Mouse (Mus musculus) MEL (cell line): Measurements from ENCODE around the gene Sinhcaf. TPM values are rescaled to one million over a fixed set of nuclear protein-coding genes. Genes with fewer than 3 reads are reported as not detected.
A peak's percentile ranks its signal among the peaks of the same experiment; 100 is the strongest.

Experiments
- DNase-seq: peaks from one replicate; pipeline ENCODE4 v3.0.0; 2011; ENCODE audit warnings: low read depth, low spot score
- H3K27ac ChIP-seq: 2 replicates; pipeline ENCODE4 v1.5.1; 2012; ENCODE audit warnings: low read depth, mild to moderate bottlenecking, control low read depth, low read length, moderate library complexity; ENCODE audit not compliant: control insufficient read depth
- H3K27me3 ChIP-seq, 2 experiments: fragments of 150-350 bp in 1 of 2; sonication (generic) in 1 of 2; 2 replicates each; pipeline ENCODE4 v1.6.1; 2012; ENCODE audit warnings: low read length in 2 of 2, mild to moderate bottlenecking in 2 of 2, improper control_type of control experiment in 1 of 2, moderate library complexity in 1 of 2; ENCODE audit not compliant: insufficient read depth in 2 of 2, control insufficient read depth in 1 of 2
- H3K36me3 ChIP-seq, 2 experiments: 2 replicates each; pipeline ENCODE4 v1.6.1; 2012 to 2014; ENCODE audit warnings: low read length in 2 of 2, improper control_type of control experiment in 1 of 2, inconsistent platforms in 1 of 2, mild to moderate bottlenecking in 1 of 2; ENCODE audit not compliant: insufficient read depth in 2 of 2, control insufficient read depth in 1 of 2
- H3K4me1 ChIP-seq, 2 experiments: fragments of 150-350 bp in 1 of 2; sonication (generic) in 1 of 2; 2 replicates each; pipeline ENCODE4 v1.6.1; 2012; ENCODE audit warnings: low read length in 2 of 2, improper control_type of control experiment in 1 of 2, mild to moderate bottlenecking in 1 of 2; ENCODE audit not compliant: insufficient read depth in 2 of 2, control insufficient read depth in 1 of 2
- H3K4me3 ChIP-seq, 2 experiments: fragments of 150-350 bp in 1 of 2; sonication (generic) in 1 of 2; 2 replicates each; pipeline ENCODE4 v1.5.1; 2012; ENCODE audit warnings: low read depth in 2 of 2, low read length in 2 of 2, mild to moderate bottlenecking in 2 of 2, moderate library complexity in 2 of 2, control low read depth in 1 of 2, improper control_type of control experiment in 1 of 2; ENCODE audit not compliant: control insufficient read depth in 1 of 2, insufficient read depth in 1 of 2
- H3K79me2 ChIP-seq: 2 replicates; pipeline ENCODE4 v1.6.1; 2012; ENCODE audit warnings: mild to moderate bottlenecking, low read length, moderate library complexity; ENCODE audit not compliant: control insufficient read depth, poor library complexity, insufficient read depth
- H3K9ac ChIP-seq: 2 replicates; pipeline ENCODE4 v1.6.1; 2012; ENCODE audit warnings: low read depth, mild to moderate bottlenecking, control low read depth, low read length, moderate library complexity; ENCODE audit not compliant: control insufficient read depth, poor library complexity, severe bottlenecking
- H3K9me3 ChIP-seq: fragments of 150-350 bp; sonication (generic); replicated peaks from 2 replicates; pipeline ENCODE4 v1.6.1; 2012; ENCODE audit warnings: mild to moderate bottlenecking, low read length, improper control_type of control experiment, moderate library complexity; ENCODE audit not compliant: insufficient read depth
- BHLHE40 ChIP-seq: IDR thresholded peaks from 2 replicates; pipeline ENCODE4 v1.6.1; 2012; ENCODE audit warnings: low read depth, mild to moderate bottlenecking, inconsistent platforms, low read length, improper control_type of control experiment, borderline replicate concordance
- CHD1 ChIP-seq: IDR thresholded peaks from 2 replicates; pipeline ENCODE4 v1.6.1; 2012; ENCODE audit warnings: low read depth, mild to moderate bottlenecking, inconsistent platforms, low read length, improper control_type of control experiment
- CHD2 ChIP-seq: IDR thresholded peaks from 2 replicates; pipeline ENCODE4 v1.6.1; 2011; ENCODE audit warnings: low read length, improper control_type of control experiment
- CTCF ChIP-seq, 3 experiments: IDR thresholded peaks in 2 of 3; conservative IDR thresholded peaks in 1 of 3; 2 replicates each; pipeline ENCODE4 v1.5.1; 2011 to 2012; ENCODE audit warnings: low read length in 3 of 3, low read depth in 2 of 3, mild to moderate bottlenecking in 2 of 3, improper control_type of control experiment in 1 of 3, inconsistent platforms in 1 of 3, mixed read lengths in 1 of 3, moderate library complexity in 1 of 3; ENCODE audit not compliant: control insufficient read depth in 1 of 3, insufficient read depth in 1 of 3, poor library complexity in 1 of 3, severe bottlenecking in 1 of 3
- ELF1 ChIP-seq: IDR thresholded peaks from 2 replicates; pipeline ENCODE4 v1.6.1; 2014; ENCODE audit warnings: low read depth, mild to moderate bottlenecking, inconsistent platforms, low read length, improper control_type of control experiment, moderate library complexity
- EP300 ChIP-seq, 2 experiments: IDR thresholded peaks; 2 replicates each; pipeline ENCODE4 v1.6.1; 2011; ENCODE audit warnings: improper control_type of control experiment in 2 of 2, low read length in 2 of 2, low read depth in 1 of 2, mild to moderate bottlenecking in 1 of 2
- GABPA ChIP-seq: IDR thresholded peaks from 2 replicates; pipeline ENCODE4 v1.6.1; 2012; ENCODE audit warnings: low read depth, mild to moderate bottlenecking, inconsistent platforms, low read length, improper control_type of control experiment, moderate library complexity
- GATA1 ChIP-seq: IDR thresholded peaks from 2 replicates; pipeline ENCODE4 v1.6.1; 2011; ENCODE audit warnings: low read depth, low read length, improper control_type of control experiment
- HCFC1 ChIP-seq: IDR thresholded peaks from 2 replicates; pipeline ENCODE4 v1.6.1; 2012; ENCODE audit warnings: low read depth, mild to moderate bottlenecking, inconsistent platforms, low read length, improper control_type of control experiment, moderate library complexity
- MAX ChIP-seq: IDR thresholded peaks from 2 replicates; pipeline ENCODE4 v1.6.1; 2011; ENCODE audit warnings: low read length, improper control_type of control experiment
- MAZ ChIP-seq: IDR thresholded peaks from 2 replicates; pipeline ENCODE4 v1.6.1; 2012; ENCODE audit warnings: low read depth, mild to moderate bottlenecking, inconsistent platforms, low read length, improper control_type of control experiment
- MYB ChIP-seq: IDR thresholded peaks from 2 replicates; pipeline ENCODE4 v1.6.1; 2011; ENCODE audit warnings: mild to moderate bottlenecking, low read depth, low read length, improper control_type of control experiment
- MYC ChIP-seq: IDR thresholded peaks from 2 replicates; pipeline ENCODE4 v1.6.1; 2011; ENCODE audit warnings: low read depth, mild to moderate bottlenecking, low read length, improper control_type of control experiment, moderate library complexity
- NRF1 ChIP-seq: IDR thresholded peaks from 2 replicates; pipeline ENCODE4 v1.6.1; 2014; ENCODE audit warnings: low read depth, mild to moderate bottlenecking, inconsistent platforms, low read length, improper control_type of control experiment, moderate library complexity; ENCODE audit not compliant: poor library complexity, insufficient read depth, severe bottlenecking
- POLR2A ChIP-seq, 2 experiments: IDR thresholded peaks; 2 replicates each; pipeline ENCODE4 v1.6.1; 2011 to 2012; ENCODE audit warnings: low read length in 2 of 2, mild to moderate bottlenecking in 2 of 2, control low read depth in 1 of 2, improper control_type of control experiment in 1 of 2, low read depth in 1 of 2, moderate library complexity in 1 of 2; ENCODE audit not compliant: control insufficient read depth in 1 of 2, insufficient read depth in 1 of 2, poor library complexity in 1 of 2
- POLR2AphosphoS5 ChIP-seq: IDR thresholded peaks from 2 replicates; pipeline ENCODE4 v1.6.1; 2012; ENCODE audit warnings: low read depth, borderline replicate concordance, mild to moderate bottlenecking, inconsistent platforms, low read length, moderate library complexity, mixed read lengths
- RAD21 ChIP-seq: IDR thresholded peaks from 2 replicates; pipeline ENCODE4 v1.6.1; 2011; ENCODE audit warnings: mild to moderate bottlenecking, low read depth, low read length, improper control_type of control experiment
- RCOR1 ChIP-seq: IDR thresholded peaks from 2 replicates; pipeline ENCODE4 v1.6.1; 2012; ENCODE audit warnings: low read depth, mild to moderate bottlenecking, inconsistent platforms, low read length, improper control_type of control experiment
- TAL1 ChIP-seq: IDR thresholded peaks from 2 replicates; pipeline ENCODE4 v1.6.1; 2012; ENCODE audit warnings: mild to moderate bottlenecking, inconsistent platforms, low read length, moderate library complexity, mixed read lengths
- TBP ChIP-seq: IDR thresholded peaks from 2 replicates; pipeline ENCODE4 v1.8.0; 2011; ENCODE audit warnings: low read depth, low read length, improper control_type of control experiment
- TCF12 ChIP-seq: IDR thresholded peaks from 2 replicates; pipeline ENCODE4 v1.6.1; 2014; ENCODE audit warnings: low read depth, mild to moderate bottlenecking, inconsistent platforms, low read length, improper control_type of control experiment, moderate library complexity
- USF1 ChIP-seq: IDR thresholded peaks from 2 replicates; pipeline ENCODE4 v1.6.1; 2014; ENCODE audit warnings: low read depth, mild to moderate bottlenecking, inconsistent platforms, low read length, improper control_type of control experiment, moderate library complexity
- USF2 ChIP-seq, 2 experiments: IDR thresholded peaks; 2 replicates each; pipeline ENCODE4 v1.6.1; 2011 to 2012; ENCODE audit warnings: improper control_type of control experiment in 2 of 2, low read length in 2 of 2, borderline replicate concordance in 1 of 2, inconsistent platforms in 1 of 2, low read depth in 1 of 2, mild to moderate bottlenecking in 1 of 2; ENCODE audit not compliant: insufficient read depth in 1 of 2
- ZKSCAN1 ChIP-seq: IDR thresholded peaks from 2 replicates; pipeline ENCODE4 v1.6.1; 2012; ENCODE audit warnings: low read depth, mild to moderate bottlenecking, inconsistent platforms, low read length, improper control_type of control experiment, moderate library complexity
- ZMIZ1 ChIP-seq: IDR thresholded peaks from 2 replicates; pipeline ENCODE4 v1.6.1; 2012; ENCODE audit warnings: low read depth, mild to moderate bottlenecking, inconsistent platforms, low read length, improper control_type of control experiment, moderate library complexity
- polyA plus RNA-seq, 2 experiments: library from polyadenylated mRNA; stranded (reverse) in 1 of 2; unstranded in 1 of 2; fragments of >175 nt in 1 of 2; fragments of >200 nt in 1 of 2; gene quantifications; 2 replicates each; pipeline versions ENCODE4 v1.2.1 to v1.2.4; 2012; ENCODE audit warnings: low replicate concordance in 2 of 2, low read depth in 1 of 2; ENCODE audit not compliant: insufficient read length in 2 of 2, insufficient read depth in 1 of 2, missing spikeins in 1 of 2
- total RNA-seq: library from RNA; depleted of rRNA; stranded (reverse); fragments of 300-350 nt; gene quantifications from 2 replicates; pipeline ENCODE4 v1.2.3, GENCODE M21; 2012

Gene Sinhcaf
- total and polyA plus RNA-seq, 3 experiments = 34.7 to 59.7 (median 54.4) TPM

GRCm38 (mm10) chr6:148943695-148944094, 2.6 kb downstream of the Sinhcaf start:
- TF ChIP-seq TCF12 (peak; percentile 13; the same call in 1 of the 2 replicates), GATA1 (0 out of 2 replicates have a peak, but pooled peaks have one; percentile 59), GABPA (no peak)
- no peaks in the 10 kb centered on the region for H3K27me3 ChIP-seq
- no peaks in the 10 kb centered on the region for H3K9me3 ChIP-seq
- H3K9ac ChIP-seq = peak overlapping the region; percentile 84
- peak overlapping the region; percentile 80 to 88 for H3K4me3 ChIP-seq
- peaks cover 3 to 31% of the 10 kb centered on the region in 2 experiments; a peak in 3 of 4 replicates for H3K36me3 ChIP-seq
- DNase-seq = peak; percentile 32
- H3K27ac ChIP-seq = no peak overlapping the region
- peaks cover 59% of the 10 kb centered on the region for H3K79me2 ChIP-seq
- peaks cover 2 to 16% of the 10 kb centered on the region in 2 experiments; a peak in 2 of 4 replicates for H3K4me1 ChIP-seq

GRCm38 (mm10) chr6:148942406-148942805, 3.9 kb downstream of the Sinhcaf start:
- Histone ChIP-seq H3K4me1 (peaks cover 2 to 16% of the 10 kb centered on the region in 2 experiments; a peak in 2 of 4 replicates), H3K9me3 (no peaks in the 10 kb centered on the region)
- no peak for DNase-seq

DNA sequence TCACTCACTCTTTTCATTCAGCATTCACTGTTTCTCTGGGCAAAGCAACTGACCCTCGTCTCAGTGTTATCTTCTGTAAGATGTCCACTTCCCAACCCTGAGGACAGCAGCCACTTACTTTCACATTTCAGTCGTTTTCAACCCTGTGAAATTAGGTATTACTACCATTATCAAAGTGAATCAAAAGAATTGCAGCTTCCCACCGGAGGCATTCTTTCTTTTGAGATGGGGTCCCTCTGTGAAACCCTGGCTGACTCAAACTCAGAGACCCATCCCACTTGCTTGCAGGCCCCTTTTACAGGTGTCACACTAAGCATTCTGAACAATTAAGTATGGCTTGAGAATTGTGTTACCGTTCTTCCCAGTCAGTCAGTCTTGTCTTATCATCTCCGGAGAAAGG, 4.4 kb downstream of the Sinhcaf start:
- peaks cover 3 to 35% of the 10 kb centered on the region in 2 experiments; a peak in 3 of 4 replicates for H3K36me3 ChIP-seq
- peaks cover 2 to 14% of the 10 kb centered on the region in 2 experiments; a peak in 2 of 4 replicates for H3K4me1 ChIP-seq
- H3K9me3 ChIP-seq = no peaks in the 10 kb centered on the region
- H3K27me3 ChIP-seq = no peaks in the 10 kb centered on the region
- no peak overlapping the region for H3K9ac ChIP-seq
- no peak for DNase-seq
- no peak for TF ChIP-seq ZMIZ1
- no peak for TF ChIP-seq MYC
- TF ChIP-seq MYB = no peak
- TF ChIP-seq POLR2AphosphoS5 = no peak
- no peak for TF ChIP-seq ZKSCAN1
- TF ChIP-seq NRF1 = no peak
- no peak for TF ChIP-seq HCFC1
- TF ChIP-seq EP300 (IDR thresholded peaks at IDR 0.05; ENCODE audit: low read depth in 1 of 2, low read length in 2 of 2) = no peak
- no peak for TF ChIP-seq POLR2A (IDR thresholded peaks at IDR 0.05; ENCODE audit: control insufficient read depth in 1 of 2, insufficient read depth in 1 of 2, low read depth in 1 of 2, low read length in 2 of 2, poor library complexity in 1 of 2)
- TF ChIP-seq TAL1 = no peak
- no peak for TF ChIP-seq RCOR1
- TF ChIP-seq USF1 = no peak
- no peak for TF ChIP-seq CTCF (IDR thresholded peaks at IDR 0.05 in 2 of 3, conservative IDR thresholded peaks at IDR 0.05 in 1 of 3; ENCODE audit: control insufficient read depth in 1 of 3, insufficient read depth in 1 of 3, low read depth in 2 of 3, low read length in 3 of 3, poor library complexity in 1 of 3, severe bottlenecking in 1 of 3)
- TF ChIP-seq CHD2 = no peak
- TF ChIP-seq USF2 (IDR thresholded peaks at IDR 0.05; ENCODE audit: borderline replicate concordance in 1 of 2, insufficient read depth in 1 of 2, low read depth in 1 of 2, low read length in 2 of 2) = no peak
- TF ChIP-seq ELF1 = no peak
- no peak for TF ChIP-seq CHD1
- no peak for TF ChIP-seq BHLHE40
- H3K4me3 ChIP-seq = no peak overlapping the region
- peaks cover 65% of the 10 kb centered on the region for H3K79me2 ChIP-seq
- H3K27ac ChIP-seq = no peak overlapping the region

More at GRCm38 (mm10) chr6:148942406-148942805, 3.9 kb downstream of the Sinhcaf start:
- H3K27ac ChIP-seq = no peak overlapping the region
- peaks cover 3 to 35% of the 10 kb centered on the region in 2 experiments; a peak in 3 of 4 replicates for H3K36me3 ChIP-seq
- H3K27me3 ChIP-seq = no peaks in the 10 kb centered on the region
- TF ChIP-seq MAZ (no peak), USF2 (IDR thresholded peaks at IDR 0.05; ENCODE audit: borderline replicate concordance in 1 of 2, insufficient read depth in 1 of 2, low read depth in 1 of 2, low read length in 2 of 2) (no peak), TBP (no peak), MAX (no peak), RAD21 (no peak)
- TF ChIP-seq, all 39 proteins: peak for 0
- no peak overlapping the region for H3K9ac ChIP-seq
- H3K79me2 ChIP-seq = peaks cover 65% of the 10 kb centered on the region
- no peak overlapping the region for H3K4me3 ChIP-seq
